Mouse (Mus musculus): ENCODE results near the gene Cobll1.

Cobll1 gene

GRCm38 (mm10) chr2:65237116-65237515 lies 2.1 kb downstream of the Cobll1 start:
- no peak for DNase-seq (ENCODE audit: low read depth, low spot score)

- no peak for DNase-seq (ENCODE audit: low read depth, low spot score)
Observed at GRCm38 (mm10) chr2:65236644-65237043, 2.6 kb downstream of the Cobll1 start.

GRCm38 (mm10) chr2:65232756-65233535 lies 6.3 kb downstream of the Cobll1 start:
- no peak for DNase-seq (ENCODE audit: low read depth, low spot score)

- no peak for DNase-seq (ENCODE audit: low read depth, low spot score)
Observed at GRCm38 (mm10) chr2:65228426-65228825, 10.8 kb downstream of the Cobll1 start.

GRCm38 (mm10) chr2:65227898-65228290 lies 11.3 kb downstream of the Cobll1 start:
- DNase-seq (ENCODE audit: low read depth, low spot score) = no peak

- DNase-seq (ENCODE audit: low read depth, low spot score) = no peak
Observed at GRCm38 (mm10) chr2:65227154-65227897, 11.9 kb downstream of the Cobll1 start.

- no peak for DNase-seq (ENCODE audit: low read depth, low spot score)
Observed at GRCm38 (mm10) chr2:65226494-65226893, 12.7 kb downstream of the Cobll1 start.

- DNase-seq (ENCODE audit: low read depth, low spot score) = no peak
Observed at GRCm38 (mm10) chr2:65223956-65224735, 15.1 kb downstream of the Cobll1 start.

GRCm38 (mm10) chr2:65223012-65223411 lies 16.2 kb downstream of the Cobll1 start:
- DNase-seq (ENCODE audit: low read depth, low spot score) = no peak

GRCm38 (mm10) chr2:65221646-65222045 lies 17.6 kb downstream of the Cobll1 start:
- DNase-seq (ENCODE audit: low read depth, low spot score) = no peak

- DNase-seq (ENCODE audit: low read depth, low spot score) = no peak
Observed at GRCm38 (mm10) chr2:65220563-65220962, 18.6 kb downstream of the Cobll1 start.

- DNase-seq (ENCODE audit: low read depth, low spot score) = no peak
Observed at GRCm38 (mm10) chr2:65219375-65220135, 19.6 kb downstream of the Cobll1 start.

GRCm38 (mm10) chr2:65218318-65218717 lies 20.9 kb downstream of the Cobll1 start:
- no peak for DNase-seq (ENCODE audit: low read depth, low spot score)

- no peak for DNase-seq (ENCODE audit: low read depth, low spot score)
Observed at GRCm38 (mm10) chr2:65217677-65218076, 21.5 kb downstream of the Cobll1 start.

- no peak for DNase-seq (ENCODE audit: low read depth, low spot score)
Observed at GRCm38 (mm10) chr2:65216163-65216562, 23.0 kb downstream of the Cobll1 start.

GRCm38 (mm10) chr2:65214556-65214955 lies 24.6 kb downstream of the Cobll1 start:
- DNase-seq (ENCODE audit: low read depth, low spot score) = no peak

- no peak for DNase-seq (ENCODE audit: low read depth, low spot score)
Observed at GRCm38 (mm10) chr2:65213675-65214074, 25.5 kb downstream of the Cobll1 start.

GRCm38 (mm10) chr2:65211620-65212019 lies 27.6 kb downstream of the Cobll1 start:
- DNase-seq (ENCODE audit: low read depth, low spot score) = no peak

GRCm38 (mm10) chr2:65207750-65208149 lies 31.5 kb downstream of the Cobll1 start:
- no peak for DNase-seq (ENCODE audit: low read depth, low spot score)

GRCm38 (mm10) chr2:65203699-65204098 lies 35.5 kb downstream of the Cobll1 start:
- DNase-seq (ENCODE audit: low read depth, low spot score) = no peak

- no peak for DNase-seq (ENCODE audit: low read depth, low spot score)
Observed at GRCm38 (mm10) chr2:65199706-65200105, 39.5 kb downstream of the Cobll1 start.

All from WW6 (cell line).